Mouse (Mus musculus): ENCODE measurements around the gene Ccdc149. TPM values are rescaled to one million over a fixed set of nuclear protein-coding genes. Genes with fewer than 3 reads are reported as not detected.

The Ccdc149 gene
- polyA plus RNA-seq, 1 experiment from 2014 or later: 1.8 TPM

- H3K9ac ChIP-seq: peak overlapping the region; percentile 75
- no peak overlapping the region for H3K27ac ChIP-seq
- peaks cover 8% of the 10 kb centered on the region; the same call in 1 of the 2 replicates for H3K4me1 ChIP-seq
- WGBS: 9% methylated on average over 7 of the region's 7 CpGs
- ATAC-seq (ENCODE audit: low FRiP score, low read depth): no peak
- no peaks in the 10 kb centered on the region for H3K36me3 ChIP-seq
- H3K9me3 ChIP-seq: peaks cover 12% of the 10 kb centered on the region; the same call in 1 of the 2 replicates
- peak overlapping the region; percentile 55 for H3K4me3 ChIP-seq
- peak overlapping the region; percentile 84 for H3K4me2 ChIP-seq (replicated peaks)
- peaks cover 16% of the 10 kb centered on the region for H3K27me3 ChIP-seq
Observed at GRCm38 (mm10) chr5:52476826-52477225, 5.5 kb upstream of the Ccdc149 start.

DNA sequence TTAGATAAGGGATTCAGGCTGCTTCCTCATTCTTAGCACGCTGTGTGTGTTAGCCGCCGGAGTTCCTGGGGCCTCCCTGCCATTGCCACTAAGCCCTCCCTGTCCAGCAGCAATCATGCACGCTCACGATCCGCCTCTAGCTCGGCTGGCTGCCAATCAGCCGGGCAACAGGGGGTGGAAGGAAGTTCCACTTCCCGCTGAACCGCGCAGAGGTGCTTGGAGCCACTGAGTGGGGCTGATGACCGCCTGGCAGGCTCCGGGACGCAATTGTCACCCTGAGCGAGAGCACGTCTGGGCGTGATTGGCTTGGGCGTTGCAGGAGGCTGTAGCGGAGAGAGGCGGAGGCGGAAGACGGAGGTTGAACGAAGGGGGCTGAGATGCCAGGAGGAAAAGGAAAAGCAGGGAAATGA is 5.0 kb upstream of the Ccdc149 start:
- H3K4me3 ChIP-seq: peak overlapping the region; percentile 55
- under 1% methylated on average over 23 of the region's 23 CpGs for WGBS

DNA sequence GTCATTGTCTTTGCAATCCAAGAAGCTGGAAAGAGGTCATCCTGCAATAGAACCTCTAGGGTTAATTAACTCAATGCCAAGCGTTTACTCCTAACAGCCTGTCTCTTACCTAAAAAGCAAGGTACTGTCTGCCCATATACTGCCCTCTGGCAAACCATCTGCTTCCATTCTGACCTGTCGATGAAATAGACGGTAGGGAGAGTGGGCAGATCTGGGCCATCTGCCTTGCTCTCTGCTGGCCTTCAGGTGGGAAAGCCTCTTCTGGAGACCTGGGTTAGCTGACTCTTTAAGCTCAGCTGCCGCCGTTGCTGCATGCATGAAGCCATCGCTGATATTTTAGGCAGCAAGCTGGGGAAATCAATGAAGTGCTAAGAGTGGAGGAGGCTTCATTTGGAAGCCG is 2.7 kb upstream of the Ccdc149 start:
- WGBS: 81% methylated on average over 7 of the region's 7 CpGs
- no peak overlapping the region for H3K27ac ChIP-seq
- peaks cover 37% of the 10 kb centered on the region for H3K27me3 ChIP-seq
- no peak overlapping the region for H3K4me3 ChIP-seq
- H3K4me1 ChIP-seq: peaks cover 19% of the 10 kb centered on the region; the same call in 1 of the 2 replicates
- no peak for ATAC-seq (ENCODE audit: low FRiP score, low read depth)
- no peak overlapping the region for H3K4me2 ChIP-seq (replicated peaks)
- peaks cover 7% of the 10 kb centered on the region; the same call in 1 of the 2 replicates for H3K9me3 ChIP-seq
- no peaks in the 10 kb centered on the region for H3K36me3 ChIP-seq
- no peak overlapping the region for H3K9ac ChIP-seq

More for the DNA sequence above, 5.0 kb upstream of the Ccdc149 start:
- Histone ChIP-seq H3K36me3 (no peaks in the 10 kb centered on the region), H3K27ac (no peak overlapping the region), H3K4me1 (peaks cover 12% of the 10 kb centered on the region; the same call in 1 of the 2 replicates), H3K9me3 (peaks cover 8% of the 10 kb centered on the region; the same call in 1 of the 2 replicates), H3K4me2 (replicated peaks) (peak overlapping the region; percentile 84), H3K9ac (peak overlapping the region; percentile 75), H3K27me3 (peaks cover 22% of the 10 kb centered on the region)
- peak; percentile 74 for ATAC-seq (ENCODE audit: low FRiP score, low read depth)

GRCm38 (mm10) chr5:52470551-52470950 is 770 bp downstream of the Ccdc149 start:
- H3K4me2 ChIP-seq (replicated peaks): peak overlapping the region; percentile 93
- 0 out of 2 replicates have a peak, but pooled peaks cover 11% of the 10 kb centered on the region for H3K4me1 ChIP-seq
- H3K4me3 ChIP-seq: peak overlapping the region; percentile 64
- no peak for ATAC-seq (ENCODE audit: low FRiP score, low read depth)
- no peak overlapping the region for H3K27ac ChIP-seq
- WGBS: 47% methylated on average over 5 of the region's 5 CpGs
- no peaks in the 10 kb centered on the region for H3K36me3 ChIP-seq
- H3K9me3 ChIP-seq: no peaks in the 10 kb centered on the region
- H3K9ac ChIP-seq: no peak overlapping the region; the same call in 1 of the 2 replicates
- peaks cover 37% of the 10 kb centered on the region for H3K27me3 ChIP-seq

GRCm38 (mm10) chr5:52467841-52468240 is 3.5 kb downstream of the Ccdc149 start:
- 0 out of 2 replicates have a peak, but pooled peaks cover 11% of the 10 kb centered on the region for H3K4me1 ChIP-seq
- 79% methylated on average over 3 of the region's 3 CpGs for WGBS

GRCm38 (mm10) chr5:52462447-52462846 is 8.9 kb downstream of the Ccdc149 start:
- no peak overlapping the region for H3K4me2 ChIP-seq (replicated peaks)
- H3K9me3 ChIP-seq: peaks cover 8% of the 10 kb centered on the region; the same call in 1 of the 2 replicates
- no peaks in the 10 kb centered on the region for H3K36me3 ChIP-seq
- ATAC-seq (ENCODE audit: low FRiP score, low read depth): no peak
- no peak overlapping the region for H3K4me3 ChIP-seq
- WGBS: 82% methylated on average over 2 of the region's 2 CpGs
- no peak overlapping the region for H3K27ac ChIP-seq
- no peaks in the 10 kb centered on the region for H3K27me3 ChIP-seq
- no peaks in the 10 kb centered on the region for H3K4me1 ChIP-seq
- H3K9ac ChIP-seq: no peak overlapping the region

More at GRCm38 (mm10) chr5:52467841-52468240, 3.5 kb downstream of the Ccdc149 start:
- Histone ChIP-seq H3K27ac (no peak overlapping the region), H3K36me3 (no peaks in the 10 kb centered on the region), H3K9me3 (peaks cover 8% of the 10 kb centered on the region; the same call in 1 of the 2 replicates), H3K4me3 (no peak overlapping the region), H3K27me3 (peaks cover 29% of the 10 kb centered on the region), H3K9ac (no peak overlapping the region), H3K4me2 (replicated peaks) (no peak overlapping the region)
- ATAC-seq (ENCODE audit: low FRiP score, low read depth): no peak

- H3K9ac ChIP-seq: no peak overlapping the region
- no peaks in the 10 kb centered on the region for H3K36me3 ChIP-seq
- peaks cover 8% of the 10 kb centered on the region; the same call in 1 of the 2 replicates for H3K9me3 ChIP-seq
- no peaks in the 10 kb centered on the region for H3K27me3 ChIP-seq
- no peaks in the 10 kb centered on the region for H3K4me1 ChIP-seq
- H3K27ac ChIP-seq: no peak overlapping the region
- 73% methylated on average over 6 of the region's 6 CpGs for WGBS
- no peak overlapping the region for H3K4me2 ChIP-seq (replicated peaks)
- ATAC-seq (ENCODE audit: low FRiP score, low read depth): no peak
- H3K4me3 ChIP-seq: no peak overlapping the region
Observed at GRCm38 (mm10) chr5:52461434-52462124, 9.7 kb downstream of the Ccdc149 start.

DNA sequence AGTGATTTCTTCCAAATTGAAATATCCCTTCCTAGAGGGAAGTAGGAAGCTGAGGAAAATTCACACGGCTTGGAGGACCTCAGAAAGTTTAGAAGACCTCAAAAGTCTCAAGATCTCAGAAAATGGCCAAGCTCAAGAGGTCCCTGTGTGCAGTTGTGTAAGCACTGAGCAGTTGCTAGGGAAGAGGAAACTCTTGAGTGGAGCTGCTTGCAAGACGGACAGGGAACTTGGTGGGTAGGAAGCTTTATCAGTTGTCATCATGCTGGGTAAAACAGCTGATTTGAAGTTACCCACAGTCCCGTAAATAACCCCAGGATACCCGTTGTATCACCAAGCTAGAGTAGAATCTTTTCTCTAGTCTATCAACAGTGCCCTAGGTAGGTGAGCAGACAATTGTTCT is 12.0 kb downstream of the Ccdc149 start:
- Histone ChIP-seq H3K4me3 (no peak overlapping the region), H3K4me2 (replicated peaks) (no peak overlapping the region), H3K4me1 (no peaks in the 10 kb centered on the region), H3K9ac (no peak overlapping the region), H3K36me3 (no peaks in the 10 kb centered on the region), H3K27me3 (no peaks in the 10 kb centered on the region), H3K9me3 (no peaks in the 10 kb centered on the region; the same call in 1 of the 2 replicates), H3K27ac (no peak overlapping the region)
- 80% methylated on average over 4 of the region's 4 CpGs for WGBS
- ATAC-seq (ENCODE audit: low FRiP score, low read depth): no peak

GRCm38 (mm10) chr5:52457154-52457553 is 14.2 kb downstream of the Ccdc149 start:
- 73% methylated on average over 6 of the region's 6 CpGs for WGBS
- Histone ChIP-seq H3K27me3 (no peaks in the 10 kb centered on the region), H3K9ac (no peak overlapping the region), H3K4me1 (no peaks in the 10 kb centered on the region), H3K27ac (no peak overlapping the region), H3K4me2 (replicated peaks) (no peak overlapping the region), H3K4me3 (no peak overlapping the region), H3K9me3 (no peaks in the 10 kb centered on the region), H3K36me3 (no peaks in the 10 kb centered on the region)
- ATAC-seq (ENCODE audit: low FRiP score, low read depth): no peak

DNA sequence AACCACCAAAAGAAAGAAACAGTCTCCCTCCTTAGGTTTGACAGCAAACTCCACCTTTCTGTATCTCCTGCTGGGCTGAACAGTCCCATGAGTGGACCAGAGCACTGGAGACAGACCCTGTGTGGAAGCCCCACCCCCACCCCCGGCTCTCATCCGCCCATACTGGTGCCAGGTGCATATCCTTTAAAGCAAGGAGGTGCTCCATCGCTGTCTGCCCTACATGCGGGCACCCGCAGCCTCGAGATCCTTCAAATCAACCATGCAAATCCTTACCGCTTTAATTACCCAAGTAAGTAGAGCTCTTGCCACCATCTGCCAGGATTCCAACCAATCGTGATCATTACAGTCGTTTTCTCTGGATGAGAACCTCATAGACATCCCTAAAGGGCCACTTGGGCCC is 20.5 kb downstream of the Ccdc149 start:
- WGBS: 79% methylated on average over 9 of the region's 9 CpGs
- Histone ChIP-seq H3K36me3 (no peaks in the 10 kb centered on the region), H3K4me3 (no peak overlapping the region), H3K27me3 (no peaks in the 10 kb centered on the region), H3K9me3 (no peaks in the 10 kb centered on the region), H3K9ac (no peak overlapping the region), H3K4me1 (no peaks in the 10 kb centered on the region), H3K27ac (no peak overlapping the region), H3K4me2 (replicated peaks) (no peak overlapping the region)
- ATAC-seq (ENCODE audit: low FRiP score, low read depth): no peak

DNA sequence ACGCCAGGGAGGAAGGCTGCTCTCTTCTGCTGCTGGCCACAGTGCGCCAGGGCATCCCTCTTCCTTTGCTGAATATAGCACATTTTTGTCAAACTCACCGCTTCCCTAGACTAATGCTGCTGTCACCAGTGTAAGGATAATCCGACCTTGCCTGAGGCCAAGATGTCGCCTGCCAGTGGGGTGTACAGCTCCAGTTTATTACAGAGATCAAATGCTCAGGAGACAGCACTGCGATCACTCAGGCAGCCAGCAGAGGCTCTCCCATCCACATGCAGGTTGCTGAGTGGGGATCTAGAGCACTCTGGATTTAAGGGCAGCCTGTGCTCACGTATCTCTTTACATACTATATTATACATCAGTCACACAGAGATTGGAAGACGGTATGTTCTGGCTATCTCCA is 22.1 kb downstream of the Ccdc149 start:
- no peaks in the 10 kb centered on the region for H3K27me3 ChIP-seq
- no peak overlapping the region for H3K4me3 ChIP-seq
- H3K9me3 ChIP-seq: no peaks in the 10 kb centered on the region
- H3K4me2 ChIP-seq (replicated peaks): no peak overlapping the region
- no peak overlapping the region for H3K9ac ChIP-seq
- ATAC-seq (ENCODE audit: low FRiP score, low read depth): no peak
- no peak overlapping the region for H3K27ac ChIP-seq
- H3K36me3 ChIP-seq: no peaks in the 10 kb centered on the region
- 54% methylated on average over 8 of the region's 8 CpGs for WGBS
- no peaks in the 10 kb centered on the region for H3K4me1 ChIP-seq

- ATAC-seq (ENCODE audit: low FRiP score, low read depth): no peak
- Histone ChIP-seq H3K27ac (no peak overlapping the region), H3K4me2 (replicated peaks) (no peak overlapping the region), H3K27me3 (no peaks in the 10 kb centered on the region), H3K9me3 (no peaks in the 10 kb centered on the region; the same call in 1 of the 2 replicates), H3K9ac (no peak overlapping the region), H3K4me1 (no peaks in the 10 kb centered on the region), H3K36me3 (no peaks in the 10 kb centered on the region), H3K4me3 (no peak overlapping the region)
- WGBS: 82% methylated on average over 11 of the region's 11 CpGs
Observed at GRCm38 (mm10) chr5:52440278-52440677, 31.0 kb downstream of the Ccdc149 start.

Measured in limb, embryonic 13.5 days (tissue).